Mouse (Mus musculus): ENCODE measurements around the gene Synpo2. TPM values are rescaled to one million over a fixed set of nuclear protein-coding genes. Genes with fewer than 3 reads are reported as not detected.

Gene Synpo2
- polyA plus RNA-seq, 1 experiment: 12.8 TPM

DNA sequence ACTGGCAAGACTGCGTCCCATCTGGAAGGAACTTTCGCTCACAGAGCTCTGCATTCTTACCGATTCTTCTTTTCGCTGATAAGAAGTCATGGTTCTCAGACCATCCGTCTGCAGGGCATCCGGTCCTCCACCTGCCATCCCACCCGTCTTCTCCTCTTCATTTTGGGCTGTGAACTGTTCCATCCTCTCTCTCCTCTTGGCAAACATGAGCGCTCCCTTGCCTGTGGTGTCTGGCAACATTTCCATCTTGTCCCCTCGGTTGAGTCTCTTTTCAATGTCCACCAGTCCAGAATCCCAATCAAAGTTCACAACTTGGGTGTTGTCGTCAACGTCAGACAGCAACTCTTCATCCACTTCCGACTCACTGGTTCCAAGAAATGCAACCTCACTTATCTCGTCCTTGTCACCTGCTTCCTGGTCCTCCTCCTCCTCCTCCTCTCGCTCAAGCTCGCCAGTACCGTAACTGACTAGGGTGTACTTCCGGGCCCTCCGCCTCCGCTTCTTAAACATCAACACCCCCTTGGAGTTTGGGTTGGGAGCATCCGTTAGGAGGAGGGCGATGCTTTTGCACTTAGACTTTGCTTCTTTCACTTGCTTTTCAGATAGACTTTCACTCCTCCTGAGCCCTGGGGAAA is 121.8 kb downstream of the Synpo2 start:
- TF ChIP-seq POLR2A (IDR thresholded peaks at IDR 0.05; ENCODE audit: borderline replicate concordance, extremely low read depth, low read depth, low read length) (no peak), CTCF (IDR thresholded peaks at IDR 0.05; ENCODE audit: insufficient read depth, low read length) (no peak)

DNA sequence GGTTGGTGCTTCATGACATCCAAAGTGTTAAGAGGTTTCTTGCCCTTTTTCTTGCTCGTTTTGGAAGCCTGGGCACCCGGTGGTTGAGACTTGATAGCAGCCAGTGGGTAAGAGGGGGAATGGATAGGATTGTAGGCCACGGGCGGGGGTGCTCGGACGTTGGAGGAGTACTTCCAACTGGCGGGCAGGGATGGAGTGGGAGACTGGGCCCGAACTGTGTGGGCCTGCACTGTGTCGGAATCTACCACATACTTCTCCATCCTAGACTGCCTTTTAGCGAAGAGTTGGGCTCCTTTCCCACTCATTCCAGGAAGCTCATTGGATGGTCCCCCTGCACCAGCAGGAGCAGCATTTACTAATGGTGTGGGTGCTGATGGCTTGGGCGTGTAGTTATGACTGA is 123.2 kb downstream of the Synpo2 start:
- Histone ChIP-seq H3K4me1 (ENCODE audit: control insufficient read depth, insufficient read depth, low read length) (0 out of 2 replicates have a peak, but pooled peaks cover 2% of the 10 kb centered on the region), H3K4me3 (replicated peaks; ENCODE audit: extremely low read depth, low read depth, low read length) (no peak overlapping the region)
- no peak for DNase-seq
- 80% methylated on average over 11 of the region's 11 CpGs for WGBS
- TF ChIP-seq POLR2A (IDR thresholded peaks at IDR 0.05; ENCODE audit: borderline replicate concordance, extremely low read depth, low read depth, low read length) (no peak), CTCF (IDR thresholded peaks at IDR 0.05; ENCODE audit: insufficient read depth, low read length) (no peak)

More for the DNA sequence above, 121.8 kb downstream of the Synpo2 start:
- Histone ChIP-seq H3K4me3 (replicated peaks; ENCODE audit: extremely low read depth, low read depth, low read length) (no peak overlapping the region), H3K4me1 (ENCODE audit: control insufficient read depth, insufficient read depth, low read length) (0 out of 2 replicates have a peak, but pooled peaks cover 2% of the 10 kb centered on the region)
- WGBS: 87% methylated on average over 21 of the region's 21 CpGs
- DNase-seq: no peak

DNA sequence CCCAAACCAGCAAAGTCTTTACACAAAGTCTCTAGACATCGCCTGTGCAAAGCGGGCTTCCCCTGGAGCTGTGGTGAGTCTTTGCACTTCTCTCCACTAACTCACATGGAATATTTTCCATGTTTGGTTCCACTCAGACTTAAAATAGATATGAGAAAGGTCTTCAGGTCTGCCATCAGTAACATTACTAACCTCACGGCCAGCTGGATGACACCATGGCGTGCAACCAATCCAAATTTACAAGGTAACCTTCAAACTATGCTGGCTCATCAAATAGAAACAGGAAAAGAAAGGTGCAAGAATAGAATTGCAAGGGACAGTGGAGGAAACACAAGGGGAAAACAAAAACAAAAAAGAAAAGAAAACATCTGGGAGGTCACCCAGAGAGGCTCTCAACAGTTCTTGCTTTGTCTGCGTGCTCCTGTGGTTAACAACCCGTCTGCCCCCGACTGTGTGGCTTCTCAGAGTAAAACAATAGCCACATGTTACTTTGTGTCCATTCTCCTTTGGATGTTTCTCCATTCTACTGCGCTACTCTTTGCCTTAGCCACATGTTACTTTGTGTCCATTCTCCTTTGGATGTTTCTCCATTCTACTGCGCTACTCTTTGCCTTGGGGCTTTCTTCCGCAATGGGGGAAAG is 124.8 kb downstream of the Synpo2 start:
- 86% methylated on average over 10 of the region's 10 CpGs for WGBS
- H3K4me3 ChIP-seq (replicated peaks; ENCODE audit: extremely low read depth, low read depth, low read length): no peak overlapping the region
- H3K4me1 ChIP-seq (ENCODE audit: control insufficient read depth, insufficient read depth, low read length): peaks cover 3% of the 10 kb centered on the region; the same call in 1 of the 2 replicates
- no peak for DNase-seq
- TF ChIP-seq POLR2A (IDR thresholded peaks at IDR 0.05; ENCODE audit: borderline replicate concordance, extremely low read depth, low read depth, low read length): no peak
- no peak for TF ChIP-seq CTCF (IDR thresholded peaks at IDR 0.05; ENCODE audit: insufficient read depth, low read length)

DNA sequence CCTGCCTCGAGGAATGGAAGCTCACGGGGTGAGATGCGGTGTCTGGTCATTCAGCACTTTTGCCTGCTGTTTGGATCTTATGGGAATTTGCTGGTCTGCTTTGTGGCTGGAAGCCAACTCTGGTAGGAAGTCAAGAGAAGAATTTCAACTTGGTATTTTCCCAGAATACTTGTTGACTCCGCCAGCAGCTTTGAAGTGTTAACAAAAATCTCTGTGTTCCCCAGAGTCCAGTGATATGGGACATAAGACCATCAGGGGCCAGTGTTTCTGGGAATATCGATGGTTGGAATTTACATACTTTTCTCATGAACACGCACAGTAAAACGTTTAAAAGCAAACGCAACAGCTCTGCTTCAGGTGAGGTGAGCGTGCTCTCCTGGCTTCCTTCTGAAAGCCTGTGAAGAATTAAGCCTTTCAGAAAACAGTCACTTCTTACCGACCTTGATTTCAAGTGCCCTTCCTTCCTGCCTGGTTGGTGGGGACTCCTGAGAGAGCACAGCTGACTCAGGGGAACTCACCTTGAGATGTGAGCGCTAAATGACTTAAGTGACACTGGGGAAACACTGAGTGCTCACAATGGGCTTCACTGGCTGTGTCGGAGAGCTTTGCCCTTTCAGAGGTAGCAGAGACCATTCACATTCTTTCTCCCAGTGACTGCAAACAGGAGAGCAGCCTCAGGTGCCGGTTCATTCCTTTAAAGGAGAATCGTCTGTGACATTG is 128.0 kb downstream of the Synpo2 start:
- Histone ChIP-seq H3K4me1 (ENCODE audit: control insufficient read depth, insufficient read depth, low read length) (peaks cover 3% of the 10 kb centered on the region; the same call in 1 of the 2 replicates), H3K4me3 (replicated peaks; ENCODE audit: extremely low read depth, low read depth, low read length) (no peak overlapping the region)
- 41% methylated on average over 14 of the region's 14 CpGs for WGBS
- DNase-seq: no peak
- TF ChIP-seq POLR2A (IDR thresholded peaks at IDR 0.05; ENCODE audit: borderline replicate concordance, extremely low read depth, low read depth, low read length) (no peak), CTCF (IDR thresholded peaks at IDR 0.05; ENCODE audit: insufficient read depth, low read length) (no peak)

- no peak for DNase-seq
- Histone ChIP-seq H3K4me1 (ENCODE audit: control insufficient read depth, insufficient read depth, low read length) (peaks cover 3% of the 10 kb centered on the region; the same call in 1 of the 2 replicates), H3K4me3 (replicated peaks; ENCODE audit: extremely low read depth, low read depth, low read length) (no peak overlapping the region)
- 76% methylated on average over 6 of the region's 6 CpGs for WGBS
- no peak for TF ChIP-seq POLR2A (IDR thresholded peaks at IDR 0.05; ENCODE audit: borderline replicate concordance, extremely low read depth, low read depth, low read length)
Observed at GRCm38 (mm10) chr3:123104325-123104724, 131.6 kb downstream of the Synpo2 start.

GRCm38 (mm10) chr3:123103151-123103860 is 132.6 kb downstream of the Synpo2 start:
- Histone ChIP-seq H3K4me3 (replicated peaks; ENCODE audit: extremely low read depth, low read depth, low read length) (no peak overlapping the region), H3K4me1 (ENCODE audit: control insufficient read depth, insufficient read depth, low read length) (peaks cover 3% of the 10 kb centered on the region; the same call in 1 of the 2 replicates)
- 24% methylated on average over 13 of the region's 13 CpGs for WGBS
- TF ChIP-seq POLR2A (IDR thresholded peaks at IDR 0.05; ENCODE audit: borderline replicate concordance, extremely low read depth, low read depth, low read length) (no peak), CTCF (IDR thresholded peaks at IDR 0.05; ENCODE audit: insufficient read depth, low read length) (peak; percentile 92)
- DNase-seq: peak; percentile 64

GRCm38 (mm10) chr3:123101761-123102160 is 134.2 kb downstream of the Synpo2 start:
- 89% methylated on average over 2 of the region's 2 CpGs for WGBS
- TF ChIP-seq CTCF (IDR thresholded peaks at IDR 0.05; ENCODE audit: insufficient read depth, low read length) (no peak), POLR2A (IDR thresholded peaks at IDR 0.05; ENCODE audit: borderline replicate concordance, extremely low read depth, low read depth, low read length) (no peak)
- H3K4me1 ChIP-seq (ENCODE audit: control insufficient read depth, insufficient read depth, low read length): no peaks in the 10 kb centered on the region
- H3K4me3 ChIP-seq (replicated peaks; ENCODE audit: extremely low read depth, low read depth, low read length): no peak overlapping the region
- no peak for DNase-seq

DNA sequence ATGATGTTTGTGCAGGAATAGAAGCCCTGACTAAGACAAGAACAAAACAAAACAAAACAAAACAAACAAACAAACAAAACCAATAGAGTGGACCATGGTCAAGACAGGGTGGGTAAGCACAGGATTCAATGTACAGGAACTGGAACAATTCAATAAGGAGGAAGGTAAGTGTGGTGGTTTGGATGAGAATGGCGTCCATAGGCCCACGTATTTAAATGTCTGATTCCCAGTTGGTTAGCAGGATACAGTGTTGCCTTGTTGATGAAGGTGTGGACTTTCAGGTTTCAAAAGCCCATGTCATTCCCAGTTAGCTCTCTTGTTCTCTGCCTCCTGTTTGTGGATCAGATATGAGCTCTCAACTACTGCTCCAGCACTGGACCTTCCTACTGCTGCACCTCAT is 140.8 kb downstream of the Synpo2 start:
- DNase-seq: no peak
- WGBS: 97% methylated on average over 2 of the region's 2 CpGs
- H3K4me1 ChIP-seq (ENCODE audit: control insufficient read depth, insufficient read depth, low read length): peaks cover 15% of the 10 kb centered on the region
- no peak overlapping the region for H3K4me3 ChIP-seq (replicated peaks; ENCODE audit: extremely low read depth, low read depth, low read length)
- TF ChIP-seq POLR2A (IDR thresholded peaks at IDR 0.05; ENCODE audit: borderline replicate concordance, extremely low read depth, low read depth, low read length) (no peak), CTCF (IDR thresholded peaks at IDR 0.05; ENCODE audit: insufficient read depth, low read length) (no peak)
